Mouse (Mus musculus) hindbrain, embryonic 12.5 days (tissue): ENCODE data around the gene Bcl9. TPM values are rescaled to one million over a fixed set of nuclear protein-coding genes. Genes with fewer than 3 reads are reported as not detected.
A peak's percentile ranks its signal among the peaks of the same experiment; 100 is the strongest.

Experiments used
- ATAC-seq: fragments of 200-750 bp; cut with Nextera tagmentation; 2 replicates; pipeline ENCODE4 v1.8.0; 2017; ENCODE audit warnings: moderate TSS enrichment; ENCODE audit not compliant: low FRiP score
- H3K27ac ChIP-seq: fragments of 300-500 bp; sonication (generic); 2 replicates; pipeline ENCODE4 v1.5.1; 2016; ENCODE audit warnings: mild to moderate bottlenecking
- H3K27me3 ChIP-seq: fragments of 300-500 bp; sonication (generic); 2 replicates; pipeline ENCODE4 v1.6.1; 2016; ENCODE audit warnings: mild to moderate bottlenecking
- H3K36me3 ChIP-seq: fragments of 300-500 bp; sonication (generic); 2 replicates; pipeline ENCODE4 v1.6.1; 2016; ENCODE audit warnings: mild to moderate bottlenecking
- H3K4me1 ChIP-seq: fragments of 300-500 bp; sonication (generic); 2 replicates; pipeline ENCODE4 v1.6.1; 2016
- H3K4me2 ChIP-seq: fragments of 300-500 bp; sonication (generic); replicated peaks from 2 replicates; pipeline ENCODE4 v1.6.1; 2016; ENCODE audit warnings: mild to moderate bottlenecking
- H3K4me3 ChIP-seq: fragments of 300-500 bp; sonication (generic); 2 replicates; pipeline ENCODE4 v1.5.1; 2016; ENCODE audit warnings: mild to moderate bottlenecking
- H3K9ac ChIP-seq: fragments of 300-500 bp; sonication (generic); 2 replicates; pipeline ENCODE4 v1.6.1; 2016; ENCODE audit warnings: mild to moderate bottlenecking, moderate library complexity
- H3K9me3 ChIP-seq: fragments of 300-500 bp; sonication (generic); replicated peaks from 2 replicates; pipeline ENCODE4 v1.6.1; 2016; ENCODE audit warnings: mild to moderate bottlenecking
- WGBS: fragments of 180-500 bp; shearing (Covaris S2); methylation state at CpG from one replicate; pipeline ENCODE4 v1.1.7; 2016; 5-methylcytosine and 5-hydroxymethylcytosine counted together
- polyA plus RNA-seq: library from polyadenylated mRNA; unstranded; fragments of >200 nt; fragmentation: Nextera tagmentation; extraction: Ambion mirVana; gene quantifications from 2 replicates; pipeline ENCODE4 v1.2.1, GENCODE M21; 2016

Bcl9 gene
- polyA plus RNA-seq, 1 experiment from 2014 or later, result 82.3 TPM

- Histone ChIP-seq H3K4me3 (peak overlapping the region; percentile 86), H3K4me1 (peaks cover 33% of the 10 kb centered on the region), H3K27ac (peak overlapping the region; percentile 97), H3K9me3 (no peaks in the 10 kb centered on the region), H3K4me2 (peak overlapping the region; percentile 78), H3K27me3 (no peaks in the 10 kb centered on the region), H3K9ac (peak overlapping the region; percentile 94), H3K36me3 (peaks cover under 1% of the 10 kb centered on the region; the same call in 1 of the 2 replicates)
- ATAC-seq, result peak; percentile 94
- WGBS, result 1% methylated on average over 64 of the region's 79 CpGs
These were observed 70.3 kb downstream of the Bcl9 start for GRCm38 (mm10) chr3:97227259-97228005.

GRCm38 (mm10) chr3:97226719-97227118, 71.0 kb downstream of the Bcl9 start:
- Histone ChIP-seq H3K27me3 (no peaks in the 10 kb centered on the region), H3K36me3 (peaks cover 7% of the 10 kb centered on the region), H3K4me3 (peak overlapping the region; percentile 86), H3K9me3 (no peaks in the 10 kb centered on the region), H3K27ac (peak overlapping the region; percentile 97), H3K4me1 (peaks cover 33% of the 10 kb centered on the region), H3K9ac (peak overlapping the region; percentile 94), H3K4me2 (peak overlapping the region; percentile 78)
- under 1% methylated on average over 18 of the region's 18 CpGs for WGBS
- peak; percentile 42; the same call in 1 of the 2 replicates for ATAC-seq

- H3K9me3 ChIP-seq, result no peaks in the 10 kb centered on the region
- H3K36me3 ChIP-seq, result peaks cover 22% of the 10 kb centered on the region
- H3K4me3 ChIP-seq, result no peak overlapping the region
- no peak overlapping the region for H3K9ac ChIP-seq
- WGBS, result 85% methylated on average over 5 of the region's 5 CpGs
- H3K4me1 ChIP-seq, result peaks cover 33% of the 10 kb centered on the region
- no peak for ATAC-seq
- no peak overlapping the region for H3K27ac ChIP-seq
- no peak overlapping the region for H3K4me2 ChIP-seq
- no peaks in the 10 kb centered on the region for H3K27me3 ChIP-seq
These were observed 72.5 kb downstream of the Bcl9 start for GRCm38 (mm10) chr3:97225231-97225630.

GRCm38 (mm10) chr3:97223261-97223660, 74.5 kb downstream of the Bcl9 start:
- Histone ChIP-seq H3K4me3 (no peak overlapping the region), H3K4me1 (peaks cover 29% of the 10 kb centered on the region), H3K4me2 (no peak overlapping the region), H3K9me3 (no peaks in the 10 kb centered on the region), H3K36me3 (peaks cover 39% of the 10 kb centered on the region), H3K27ac (no peak overlapping the region), H3K9ac (no peak overlapping the region), H3K27me3 (no peaks in the 10 kb centered on the region)
- no peak for ATAC-seq
- WGBS, result 74% methylated on average over 9 of the region's 9 CpGs

- WGBS, result 76% methylated on average over 3 of the region's 3 CpGs
- H3K4me2 ChIP-seq, result no peak overlapping the region
- no peak overlapping the region for H3K4me3 ChIP-seq
- no peak for ATAC-seq
- no peaks in the 10 kb centered on the region for H3K9me3 ChIP-seq
- peaks cover 83% of the 10 kb centered on the region for H3K36me3 ChIP-seq
- no peak overlapping the region for H3K27ac ChIP-seq
- no peaks in the 10 kb centered on the region for H3K27me3 ChIP-seq
- H3K9ac ChIP-seq, result no peak overlapping the region
- H3K4me1 ChIP-seq, result no peaks in the 10 kb centered on the region
These were observed 82.2 kb downstream of the Bcl9 start for GRCm38 (mm10) chr3:97215526-97215925.

- 85% methylated on average over 1 of the region's 1 CpGs for WGBS
- no peaks in the 10 kb centered on the region for H3K9me3 ChIP-seq
- H3K4me1 ChIP-seq, result no peaks in the 10 kb centered on the region
- peaks cover 83% of the 10 kb centered on the region for H3K36me3 ChIP-seq
- no peak for ATAC-seq
- no peak overlapping the region for H3K4me2 ChIP-seq
- no peak overlapping the region for H3K4me3 ChIP-seq
- no peak overlapping the region for H3K27ac ChIP-seq
- no peaks in the 10 kb centered on the region for H3K27me3 ChIP-seq
- H3K9ac ChIP-seq, result no peak overlapping the region
These were observed 83.3 kb downstream of the Bcl9 start for GRCm38 (mm10) chr3:97214439-97214838.

GRCm38 (mm10) chr3:97213871-97214270, 83.8 kb downstream of the Bcl9 start:
- Histone ChIP-seq H3K4me1 (no peaks in the 10 kb centered on the region), H3K27me3 (no peaks in the 10 kb centered on the region), H3K27ac (no peak overlapping the region), H3K4me3 (no peak overlapping the region), H3K36me3 (peaks cover 83% of the 10 kb centered on the region), H3K9ac (no peak overlapping the region), H3K4me2 (no peak overlapping the region), H3K9me3 (no peaks in the 10 kb centered on the region)
- 87% methylated on average over 10 of the region's 10 CpGs for WGBS
- ATAC-seq, result no peak

GRCm38 (mm10) chr3:97211177-97211576, 86.5 kb downstream of the Bcl9 start:
- no peak for ATAC-seq
- Histone ChIP-seq H3K4me3 (no peak overlapping the region), H3K9ac (no peak overlapping the region), H3K4me2 (no peak overlapping the region), H3K36me3 (peaks cover 96% of the 10 kb centered on the region), H3K4me1 (no peaks in the 10 kb centered on the region), H3K9me3 (no peaks in the 10 kb centered on the region), H3K27me3 (no peaks in the 10 kb centered on the region), H3K27ac (no peak overlapping the region)
- 91% methylated on average over 5 of the region's 5 CpGs for WGBS

GRCm38 (mm10) chr3:97209351-97209750, 88.4 kb downstream of the Bcl9 start:
- H3K27me3 ChIP-seq, result no peaks in the 10 kb centered on the region
- 90% methylated on average over 9 of the region's 9 CpGs for WGBS
- no peak for ATAC-seq
- no peak overlapping the region for H3K4me3 ChIP-seq
- peaks cover 94% of the 10 kb centered on the region for H3K36me3 ChIP-seq
- H3K4me2 ChIP-seq, result no peak overlapping the region
- H3K9ac ChIP-seq, result no peak overlapping the region
- no peaks in the 10 kb centered on the region for H3K4me1 ChIP-seq
- H3K9me3 ChIP-seq, result no peaks in the 10 kb centered on the region
- no peak overlapping the region for H3K27ac ChIP-seq

GRCm38 (mm10) chr3:97206521-97206920, 91.2 kb downstream of the Bcl9 start:
- Histone ChIP-seq H3K4me3 (no peak overlapping the region), H3K27me3 (no peaks in the 10 kb centered on the region), H3K4me2 (no peak overlapping the region), H3K9me3 (no peaks in the 10 kb centered on the region), H3K9ac (no peak overlapping the region), H3K4me1 (peaks cover 2% of the 10 kb centered on the region; the same call in 1 of the 2 replicates), H3K36me3 (peaks cover 71% of the 10 kb centered on the region), H3K27ac (no peak overlapping the region)
- whole genome bisulfite sequencing, result 84% methylated on average over 3 of the region's 3 CpGs
- ATAC-seq, result no peak

- ATAC-seq, result no peak
- no peak overlapping the region for H3K27ac ChIP-seq
- H3K4me1 ChIP-seq, result peaks cover 7% of the 10 kb centered on the region; the same call in 1 of the 2 replicates
- H3K27me3 ChIP-seq, result no peaks in the 10 kb centered on the region
- H3K36me3 ChIP-seq, result peaks cover 46% of the 10 kb centered on the region
- no peak overlapping the region for H3K4me3 ChIP-seq
- WGBS, result 77% methylated on average over 14 of the region's 14 CpGs
- no peak overlapping the region for H3K4me2 ChIP-seq
- no peak overlapping the region for H3K9ac ChIP-seq
- no peaks in the 10 kb centered on the region for H3K9me3 ChIP-seq
These were observed 93.8 kb downstream of the Bcl9 start for GRCm38 (mm10) chr3:97203880-97204279.

- no peak overlapping the region for H3K4me2 ChIP-seq
- WGBS, result 46% methylated on average over 5 of the region's 5 CpGs
- no peak overlapping the region for H3K27ac ChIP-seq
- no peak overlapping the region for H3K9ac ChIP-seq
- H3K9me3 ChIP-seq, result no peaks in the 10 kb centered on the region
- peaks cover 27% of the 10 kb centered on the region for H3K36me3 ChIP-seq
- no peak overlapping the region for H3K4me3 ChIP-seq
- H3K4me1 ChIP-seq, result peaks cover 7% of the 10 kb centered on the region; the same call in 1 of the 2 replicates
- peak; percentile 73 for ATAC-seq
- no peaks in the 10 kb centered on the region for H3K27me3 ChIP-seq
These were observed 95.8 kb downstream of the Bcl9 start for GRCm38 (mm10) chr3:97201943-97202342.

- ATAC-seq, result no peak
- Histone ChIP-seq H3K27ac (no peak overlapping the region), H3K9me3 (no peaks in the 10 kb centered on the region), H3K4me3 (no peak overlapping the region), H3K4me1 (peaks cover 7% of the 10 kb centered on the region; the same call in 1 of the 2 replicates), H3K9ac (no peak overlapping the region), H3K36me3 (peaks cover 3% of the 10 kb centered on the region; the same call in 1 of the 2 replicates), H3K27me3 (no peaks in the 10 kb centered on the region), H3K4me2 (no peak overlapping the region)
- WGBS, result 31% methylated on average over 4 of the region's 4 CpGs
These were observed 98.5 kb downstream of the Bcl9 start for GRCm38 (mm10) chr3:97199261-97199660.
